Mouse (Mus musculus) layer of hippocampus, postnatal 10 days (tissue): ENCODE measurements around the gene Nnat. TPM values are rescaled to one million over a fixed set of nuclear protein-coding genes. Genes with fewer than 3 reads are reported as not detected.
A peak's percentile ranks its signal among the peaks of the same experiment; 100 is the strongest.
"Not testable (repeated sequence)": the region's sequence is repeated elsewhere in the genome, so short reads cannot be mapped to it uniquely, and the experiment has no call there.

Experiments used
- DNase-seq, 2 experiments: peaks; one replicate each; pipeline ENCODE4 v3.0.0; 2021; ENCODE audit warnings: low spot score in 2 of 2
- total RNA-seq, 2 experiments: library from RNA; stranded (reverse); gene quantifications; 2 replicates each; pipeline ENCODE4 v1.2.3; 2021

The Nnat gene
- total RNA-seq, 2 experiments from 2014 or later, result 1,193 to 1,435 TPM

- DNase-seq, result no peak
Measured at GRCm38 (mm10) chr2:157550292-157550691, 9.6 kb upstream of the Nnat start.

GRCm38 (mm10) chr2:157552158-157552886 lies 7.6 kb upstream of the Nnat start:
- DNase-seq, result no peak

- no peak for DNase-seq
Measured at GRCm38 (mm10) chr2:157556074-157556698, 3.7 kb upstream of the Nnat start.

GRCm38 (mm10) chr2:157558051-157558450 lies 1.8 kb upstream of the Nnat start:
- DNase-seq, result no peak

GRCm38 (mm10) chr2:157558520-157558919 lies 1.4 kb upstream of the Nnat start:
- DNase-seq, result no peak

GRCm38 (mm10) chr2:157559440-157559839 lies 438 bp upstream of the Nnat start:
- DNase-seq, result no peak

GRCm38 (mm10) chr2:157560302-157560701 lies 424 bp downstream of the Nnat start:
- no peak for DNase-seq

- DNase-seq, result peak; percentile 69 to 75
Measured at GRCm38 (mm10) chr2:157561165-157561836, 1.4 kb downstream of the Nnat start.

GRCm38 (mm10) chr2:157563031-157563430 lies 3.2 kb downstream of the Nnat start:
- DNase-seq, result no peak

GRCm38 (mm10) chr2:157564723-157565122 lies 4.8 kb downstream of the Nnat start:
- DNase-seq, result no peak

- peak in 1 of 2 experiments; percentile 19 for DNase-seq
Measured at GRCm38 (mm10) chr2:157565446-157565845, 5.6 kb downstream of the Nnat start.

GRCm38 (mm10) chr2:157565898-157566259 lies 6.0 kb downstream of the Nnat start:
- no peak for DNase-seq

GRCm38 (mm10) chr2:157566260-157566952 lies 6.5 kb downstream of the Nnat start:
- peak; percentile 86 to 88 for DNase-seq

GRCm38 (mm10) chr2:157567235-157567961 lies 7.5 kb downstream of the Nnat start:
- peak in 1 of 2 experiments; percentile 10 for DNase-seq

GRCm38 (mm10) chr2:157568881-157569280 lies 9.0 kb downstream of the Nnat start:
- peak in 1 of 2 experiments; percentile 2 for DNase-seq

- DNase-seq, result peak; percentile 10 to 20
Measured at GRCm38 (mm10) chr2:157569796-157570485, 10.1 kb downstream of the Nnat start.

- DNase-seq, result peak; percentile 71 to 74
Measured at GRCm38 (mm10) chr2:157571224-157571832, 11.4 kb downstream of the Nnat start, which contains the start of gene Blcap. Gene Blcap, minus strand, starts transcription at chr2:157571274.

- DNase-seq, result peak in 1 of 2 experiments; percentile 23
Measured at GRCm38 (mm10) chr2:157572786-157573185, 12.9 kb downstream of the Nnat start.

- DNase-seq, result not testable (repeated sequence)
Measured at GRCm38 (mm10) chr2:157585351-157585750, 25.5 kb downstream of the Nnat start.
